Mouse (Mus musculus): ENCODE data around the gene Pglyrp1. TPM values are rescaled to one million over a fixed set of nuclear protein-coding genes. Genes with fewer than 3 reads are reported as not detected.

The Pglyrp1 gene
- polyA plus RNA-seq, 1 experiment, result not detected

- no peak for TF ChIP-seq GATA1 (IDR thresholded peaks at IDR 0.05; ENCODE audit: low read length)
These were observed 1.7 kb downstream of the Pglyrp1 start for GRCm38 (mm10) chr7:18872816-18873215.

DNA sequence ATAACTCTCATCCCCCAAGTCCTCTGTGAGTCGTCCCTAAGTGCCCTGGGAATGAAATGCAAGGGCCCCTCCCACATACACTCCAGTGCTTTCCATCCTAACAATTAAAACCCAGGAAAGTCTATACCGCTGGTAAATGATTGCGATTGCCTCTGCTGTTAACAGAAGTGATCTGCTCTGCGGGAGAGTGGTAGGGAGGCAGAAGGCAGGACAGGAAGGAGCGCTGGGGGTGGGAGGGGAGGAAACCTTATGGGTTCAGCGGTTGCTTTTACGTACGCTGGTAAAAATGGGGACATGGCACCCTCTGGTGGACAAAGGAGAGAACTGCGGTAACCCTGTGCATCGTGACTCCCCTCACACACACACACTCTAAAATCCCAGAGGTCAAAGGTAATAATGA is 2.1 kb downstream of the Pglyrp1 start:
- TF ChIP-seq GATA1 (IDR thresholded peaks at IDR 0.05; ENCODE audit: low read length), result no peak

DNA sequence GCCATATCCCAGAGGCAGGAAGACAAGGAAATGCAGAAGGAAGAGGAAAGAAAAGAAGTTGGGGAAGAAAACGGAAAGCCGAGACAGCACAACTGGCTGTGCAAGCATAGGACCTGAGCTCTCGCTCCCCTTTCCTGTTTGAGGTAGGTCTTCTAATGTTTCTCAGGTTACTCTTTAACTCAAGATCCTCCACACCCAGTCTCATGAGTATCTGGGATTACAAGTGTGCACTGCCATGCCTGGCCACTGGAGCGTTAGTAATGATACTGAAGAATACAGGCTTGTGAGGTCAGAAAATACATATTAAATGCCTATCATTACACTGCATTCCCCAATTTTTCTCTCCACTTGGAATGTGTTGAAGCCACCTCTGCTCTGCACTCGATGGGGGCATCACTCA is 4.2 kb downstream of the Pglyrp1 start:
- TF ChIP-seq GATA1 (IDR thresholded peaks at IDR 0.05; ENCODE audit: low read length), result no peak

- TF ChIP-seq GATA1 (IDR thresholded peaks at IDR 0.05; ENCODE audit: low read length), result no peak
These were observed 7.6 kb downstream of the Pglyrp1 start for GRCm38 (mm10) chr7:18878691-18879090.

GRCm38 (mm10) chr7:18883991-18884744 is 13.0 kb downstream of the Pglyrp1 start:
- TF ChIP-seq GATA1 (IDR thresholded peaks at IDR 0.05; ENCODE audit: low read length), result no peak

DNA sequence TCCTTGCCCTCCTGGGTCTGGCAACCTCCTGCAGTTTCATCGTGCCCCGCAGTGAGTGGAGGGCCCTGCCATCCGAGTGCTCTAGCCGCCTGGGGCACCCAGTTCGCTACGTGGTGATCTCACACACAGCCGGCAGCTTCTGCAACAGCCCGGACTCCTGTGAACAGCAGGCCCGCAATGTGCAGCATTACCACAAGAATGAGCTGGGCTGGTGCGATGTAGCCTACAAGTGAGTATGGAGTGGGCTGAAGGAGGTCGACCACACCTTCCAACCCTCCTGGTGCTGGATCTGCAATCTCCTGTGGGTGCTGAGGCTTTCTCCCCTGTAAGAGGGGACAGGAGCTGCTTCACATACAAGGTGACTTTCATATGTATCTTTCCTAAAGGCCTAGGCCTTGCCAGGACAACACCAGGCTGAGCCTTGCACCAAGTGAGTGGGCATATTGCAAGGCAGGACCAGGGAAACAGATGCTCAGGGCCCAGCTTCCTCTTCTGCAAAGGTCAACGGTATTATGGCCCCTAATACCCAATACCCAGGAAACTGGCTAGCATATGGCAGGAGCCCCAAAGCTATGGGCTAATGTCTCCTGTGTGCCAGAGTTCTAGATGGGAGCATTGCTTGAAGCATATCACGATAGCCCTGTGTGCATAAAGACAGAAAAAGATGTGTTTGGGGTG is 13.8 kb downstream of the Pglyrp1 start:
- no peak for TF ChIP-seq GATA1 (IDR thresholded peaks at IDR 0.05; ENCODE audit: low read length)

DNA sequence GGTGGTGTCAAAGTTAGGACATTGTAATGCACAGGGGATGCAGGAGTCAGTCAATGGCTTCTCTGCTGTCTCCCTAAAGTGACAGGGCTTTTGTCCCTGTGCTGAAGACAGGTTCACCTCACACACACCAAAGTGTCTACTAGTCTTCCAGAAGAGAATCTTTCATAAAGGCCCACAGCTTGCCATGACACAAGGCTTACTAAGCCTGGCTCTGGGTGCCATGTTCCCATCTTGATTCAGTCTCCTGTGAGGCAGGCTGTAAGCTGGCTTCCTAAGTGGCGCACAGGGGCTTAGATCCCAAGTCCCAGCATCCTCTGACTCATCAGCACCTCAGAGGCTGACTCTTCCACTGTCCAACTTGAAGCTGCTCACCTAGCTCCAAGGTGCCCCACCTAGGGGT is 15.8 kb downstream of the Pglyrp1 start:
- TF ChIP-seq GATA1 (IDR thresholded peaks at IDR 0.05; ENCODE audit: low read length), result no peak

DNA sequence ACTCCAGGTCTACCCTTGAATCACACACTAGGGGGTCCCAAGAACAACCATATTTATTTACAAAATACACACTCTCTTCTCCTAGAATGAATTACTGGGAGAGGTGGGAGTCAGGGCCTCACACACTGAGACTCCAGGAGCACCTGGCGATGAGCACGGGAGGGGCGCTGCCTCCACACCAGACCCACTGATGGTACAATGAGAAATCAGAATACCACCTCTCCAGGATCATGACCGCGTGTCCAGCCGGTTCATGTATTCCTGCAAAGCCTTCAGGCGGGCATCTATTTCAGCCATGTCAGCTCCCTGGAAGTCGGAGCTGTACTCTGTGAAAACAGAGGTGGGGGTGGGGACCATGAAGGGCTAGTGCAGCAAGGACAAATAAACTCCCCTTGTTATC is 19.7 kb downstream of the Pglyrp1 start:
- TF ChIP-seq GATA1 (IDR thresholded peaks at IDR 0.05; ENCODE audit: low read length), result no peak

DNA sequence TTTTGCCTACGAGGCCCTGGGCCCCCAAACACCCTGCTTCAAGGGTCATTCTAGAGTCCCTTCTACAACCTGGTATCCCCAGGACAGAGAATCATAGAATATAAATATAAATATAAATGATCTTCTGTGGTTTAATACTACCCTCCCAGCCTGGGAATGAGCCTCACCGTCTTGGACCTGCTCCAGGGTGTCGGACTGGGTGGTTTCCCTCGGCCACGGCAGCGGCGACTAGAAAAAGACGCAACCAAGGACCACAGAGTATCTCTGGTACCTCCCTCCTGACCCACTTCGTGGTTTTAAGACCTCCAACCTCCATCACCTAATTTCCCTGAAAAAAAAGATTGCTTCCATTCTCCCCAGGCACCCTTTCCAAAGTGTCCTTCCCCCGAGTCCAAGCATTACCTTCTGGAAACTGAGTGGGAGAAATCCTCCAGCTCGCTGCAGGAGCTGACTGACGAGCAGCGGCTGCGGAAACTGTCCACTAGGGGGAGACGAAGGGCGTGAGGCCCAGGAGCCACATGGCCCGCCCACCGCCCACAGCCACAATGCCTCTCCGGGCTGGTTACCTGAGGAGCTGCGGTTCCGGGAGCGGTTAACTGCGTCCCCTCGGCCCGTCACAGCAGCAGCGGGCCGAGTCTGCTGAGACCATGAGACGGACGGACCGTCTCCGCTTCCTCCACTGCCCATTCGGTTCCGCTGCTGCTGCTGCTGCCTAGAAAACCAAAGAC is 20.9 kb downstream of the Pglyrp1 start:
- TF ChIP-seq GATA1 (IDR thresholded peaks at IDR 0.05; ENCODE audit: low read length), result no peak

GRCm38 (mm10) chr7:18893009-18893408 is 21.9 kb downstream of the Pglyrp1 start:
- no peak for TF ChIP-seq GATA1 (IDR thresholded peaks at IDR 0.05; ENCODE audit: low read length)

DNA sequence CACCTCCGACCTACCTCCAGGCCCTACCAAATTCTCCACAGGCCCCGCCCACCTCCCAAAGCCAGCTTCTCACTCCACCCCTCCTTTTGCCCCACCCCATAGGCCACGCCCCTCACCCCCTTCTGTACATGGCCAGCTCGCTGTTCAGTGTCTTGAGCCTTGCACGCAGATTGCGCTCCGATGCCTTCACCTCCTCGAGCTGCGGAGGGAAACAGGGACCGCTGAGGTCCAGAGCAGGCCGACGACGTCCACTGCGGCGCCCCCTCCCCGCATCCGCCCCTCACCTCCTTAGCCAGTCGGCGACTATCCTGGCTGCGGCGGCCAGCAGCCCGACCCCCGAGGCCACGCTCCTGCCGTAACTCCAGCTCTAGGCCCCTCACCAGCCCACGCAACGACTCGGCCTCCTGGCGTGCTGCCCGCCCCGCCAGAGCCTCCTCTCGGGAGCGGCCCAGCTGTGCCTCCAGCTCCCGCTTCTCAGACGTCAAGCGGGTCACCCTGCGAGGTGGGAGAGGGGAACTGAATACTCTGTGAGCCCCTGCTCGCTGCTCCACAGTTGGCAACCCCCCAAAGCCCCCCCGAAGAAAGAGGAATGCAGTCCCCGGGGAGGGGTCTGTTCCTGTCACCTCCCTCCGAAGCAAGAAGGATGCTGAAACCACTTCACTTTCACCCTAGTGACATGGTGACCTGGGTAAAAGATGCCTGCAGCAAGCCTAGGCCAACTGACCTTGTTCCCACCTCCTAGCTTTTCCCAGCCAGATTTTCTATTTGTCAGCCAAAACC is 22.7 kb downstream of the Pglyrp1 start:
- TF ChIP-seq GATA1 (IDR thresholded peaks at IDR 0.05; ENCODE audit: low read length), result no peak

GRCm38 (mm10) chr7:18896536-18896935 is 25.4 kb downstream of the Pglyrp1 start:
- no peak for TF ChIP-seq GATA1 (IDR thresholded peaks at IDR 0.05; ENCODE audit: low read length)

DNA sequence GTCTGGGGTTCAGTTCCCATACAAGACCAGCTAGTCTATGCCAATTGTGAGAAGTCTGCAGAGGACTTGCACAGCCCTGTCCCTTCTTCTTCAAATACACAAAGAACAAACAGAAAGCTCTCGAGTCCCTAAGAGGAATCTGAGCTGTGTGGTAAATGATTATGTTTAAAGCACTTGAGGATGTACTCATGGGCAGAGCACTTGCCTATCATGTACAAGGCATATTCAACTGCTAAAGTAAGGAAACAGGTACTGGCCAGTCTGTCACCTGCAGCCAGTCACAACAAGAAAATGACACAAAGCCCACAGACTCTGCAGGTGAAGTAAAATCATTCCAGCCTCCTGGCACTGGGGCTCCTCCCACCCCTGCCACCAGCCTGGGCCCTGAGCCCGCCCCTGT is 29.4 kb downstream of the Pglyrp1 start:
- TF ChIP-seq GATA1 (IDR thresholded peaks at IDR 0.05; ENCODE audit: low read length), result no peak

DNA sequence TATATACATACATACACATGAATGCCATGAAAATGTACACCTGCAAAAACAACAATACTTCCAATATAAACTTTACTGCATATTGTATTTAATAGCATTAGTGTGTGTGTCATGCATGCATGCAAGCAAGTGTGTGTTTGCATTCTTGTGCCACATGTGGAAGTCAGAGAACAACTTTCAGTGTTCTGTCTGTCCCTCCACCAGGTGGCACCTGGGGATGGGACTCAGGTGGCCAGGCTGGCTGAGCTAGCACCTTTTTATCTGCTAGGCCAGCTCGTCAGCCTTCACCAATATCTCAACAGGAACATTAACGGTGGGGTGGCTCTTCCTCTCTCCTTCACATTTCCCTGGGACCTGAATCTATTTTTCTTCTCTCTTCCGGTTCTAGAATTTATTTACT is 31.4 kb downstream of the Pglyrp1 start:
- no peak for TF ChIP-seq GATA1 (IDR thresholded peaks at IDR 0.05; ENCODE audit: low read length)

DNA sequence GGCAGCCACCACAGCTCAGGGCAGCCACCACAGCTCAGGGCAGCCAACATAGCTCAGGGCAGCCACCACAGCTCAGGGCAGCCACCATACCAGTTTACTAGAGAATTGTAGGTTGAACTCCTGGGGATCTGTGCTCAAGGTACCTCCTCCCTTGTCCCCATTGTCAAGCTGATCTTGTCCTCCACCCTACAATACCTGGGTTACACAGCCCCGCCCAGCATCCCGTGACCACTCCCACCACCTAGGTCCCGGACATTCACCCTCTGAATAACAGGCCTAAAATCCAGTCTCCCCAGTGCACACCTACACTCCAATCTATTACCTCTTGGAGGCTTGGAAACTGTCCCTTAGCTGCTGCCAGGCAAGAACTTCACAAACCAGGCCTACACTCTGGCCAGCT is 33.8 kb downstream of the Pglyrp1 start:
- no peak for TF ChIP-seq GATA1 (IDR thresholded peaks at IDR 0.05; ENCODE audit: low read length)

- TF ChIP-seq GATA1 (IDR thresholded peaks at IDR 0.05; ENCODE audit: low read length), result no peak
These were observed 38.7 kb downstream of the Pglyrp1 start for GRCm38 (mm10) chr7:18909797-18910196.

Measured in G1E-ER4 (cell line).